Mouse (Mus musculus): ENCODE data around the gene Sesn1.

GRCm38 (mm10) chr10:41866069-41866837, 56.5 kb downstream of the Sesn1 start:
- TF ChIP-seq CTCF (IDR thresholded peaks at IDR 0.05; ENCODE audit: control insufficient read depth, insufficient read depth, insufficient read length) = no peak
- TF ChIP-seq FOSL1 (IDR thresholded peaks at IDR 0.05; ENCODE audit: insufficient read depth, low read length, poor library complexity, severe bottlenecking) = no peak
- peak; percentile 1 for TF ChIP-seq MAX (IDR thresholded peaks at IDR 0.05)
- TF ChIP-seq MYOD1 (IDR thresholded peaks at IDR 0.05; ENCODE audit: control insufficient read depth, insufficient read length, low read depth) = no peak

Data from C2C12 (cell line).